Mouse (Mus musculus) midbrain, embryonic 12.5 days (tissue): ENCODE measurements around the gene Ror1. TPM values are rescaled to one million over a fixed set of nuclear protein-coding genes. Genes with fewer than 3 reads are reported as not detected.

Experiments
- ATAC-seq: fragments of 200-750 bp; cut with Nextera tagmentation; 2 replicates; pipeline ENCODE4 v1.8.0; 2017; ENCODE audit warnings: low read depth, moderate TSS enrichment, moderate library complexity; ENCODE audit not compliant: low FRiP score
- H3K27ac ChIP-seq: fragments of 300-500 bp; sonication (generic); replicated peaks from 2 replicates; pipeline ENCODE4 v1.5.1; 2016; ENCODE audit warnings: mild to moderate bottlenecking
- H3K27me3 ChIP-seq: fragments of 300-500 bp; sonication (generic); 2 replicates; pipeline ENCODE4 v1.6.1; 2016; ENCODE audit warnings: mild to moderate bottlenecking
- H3K36me3 ChIP-seq: fragments of 300-500 bp; sonication (generic); 2 replicates; pipeline ENCODE4 v1.6.1; 2016
- H3K4me1 ChIP-seq: fragments of 300-500 bp; sonication (generic); 2 replicates; pipeline ENCODE4 v1.6.1; 2016
- H3K4me2 ChIP-seq: fragments of 300-500 bp; sonication (generic); replicated peaks from 2 replicates; pipeline ENCODE4 v1.6.1; 2016; ENCODE audit warnings: mild to moderate bottlenecking, moderate library complexity
- H3K4me3 ChIP-seq: fragments of 300-500 bp; sonication (generic); 2 replicates; pipeline ENCODE4 v1.5.1; 2016; ENCODE audit warnings: mild to moderate bottlenecking
- H3K9ac ChIP-seq: fragments of 300-500 bp; sonication (generic); replicated peaks from 2 replicates; pipeline ENCODE4 v1.6.1; 2016; ENCODE audit warnings: mild to moderate bottlenecking, moderate library complexity
- H3K9me3 ChIP-seq: fragments of 300-500 bp; sonication (generic); 2 replicates; pipeline ENCODE4 v1.6.1; 2016; ENCODE audit warnings: mild to moderate bottlenecking
- WGBS: fragments of 180-500 bp; shearing (Covaris S2); methylation state at CpG from one replicate; pipeline ENCODE4 v1.1.7; 2016; 5-methylcytosine and 5-hydroxymethylcytosine counted together
- polyA plus RNA-seq: library from polyadenylated mRNA; unstranded; fragments of >200 nt; fragmentation: Nextera tagmentation; extraction: Ambion mirVana; gene quantifications from 2 replicates; pipeline ENCODE4 v1.2.1, GENCODE M21; 2016

Ror1 gene
- polyA plus RNA-seq, 1 experiment from 2014 or later: 6.3 TPM

DNA sequence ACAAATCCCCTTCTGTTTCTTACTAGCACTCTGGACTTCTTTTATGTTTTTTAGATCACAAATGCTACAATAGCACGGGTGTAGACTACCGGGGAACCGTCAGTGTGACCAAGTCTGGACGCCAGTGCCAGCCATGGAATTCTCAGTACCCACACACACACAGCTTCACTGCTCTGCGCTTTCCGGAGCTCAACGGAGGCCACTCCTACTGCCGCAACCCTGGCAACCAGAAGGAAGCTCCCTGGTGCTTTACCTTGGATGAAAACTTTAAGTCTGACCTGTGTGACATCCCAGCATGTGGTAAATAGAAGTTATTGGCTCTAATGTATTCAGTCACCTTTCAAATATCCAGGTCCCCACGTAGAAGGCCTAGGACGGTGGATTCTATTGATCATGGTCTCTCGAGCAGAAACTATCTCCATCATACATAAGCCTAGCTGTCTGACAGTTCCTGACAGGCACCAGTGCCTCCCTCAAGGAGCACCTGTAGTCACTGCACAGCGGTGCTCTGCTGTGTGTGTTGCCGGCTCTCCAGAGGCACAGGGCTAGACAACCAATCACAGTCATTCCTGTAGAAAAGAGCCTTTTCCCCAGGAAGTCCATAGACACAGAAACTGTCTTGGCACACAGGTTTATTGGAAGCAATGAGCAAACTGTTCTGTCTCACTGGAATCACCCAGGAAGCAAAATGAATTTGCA lies 316.4 kb downstream of the Ror1 start:
- Histone ChIP-seq H3K9ac (no peak overlapping the region), H3K36me3 (no peaks in the 10 kb centered on the region), H3K4me3 (no peak overlapping the region), H3K4me2 (no peak overlapping the region), H3K27me3 (peaks cover 5% of the 10 kb centered on the region; the same call in 1 of the 2 replicates), H3K9me3 (no peaks in the 10 kb centered on the region), H3K4me1 (peaks cover 11% of the 10 kb centered on the region), H3K27ac (no peak overlapping the region)
- WGBS: 27% methylated on average over 13 of the region's 13 CpGs
- ATAC-seq: no peak

DNA sequence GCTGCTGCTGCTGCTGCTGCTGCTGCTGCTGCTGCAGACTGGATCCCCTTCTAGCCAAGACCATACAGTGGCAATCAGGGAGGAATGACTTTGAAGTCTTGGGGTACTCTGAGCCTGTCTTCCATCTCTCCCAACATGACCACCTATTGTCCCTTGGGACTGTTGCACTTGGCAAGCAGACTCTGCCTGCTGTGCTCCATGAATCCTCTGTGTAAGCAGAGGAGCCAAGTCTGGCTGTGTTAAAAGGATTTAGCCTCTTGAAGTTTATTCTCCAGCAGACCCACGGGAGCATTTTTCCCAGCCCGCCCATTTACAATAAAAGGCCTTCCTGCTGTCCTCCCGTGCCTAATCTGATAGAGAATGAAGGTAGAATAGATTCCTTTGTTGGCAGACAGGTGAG lies 327.2 kb downstream of the Ror1 start:
- Histone ChIP-seq H3K36me3 (no peaks in the 10 kb centered on the region), H3K4me1 (peaks cover 6% of the 10 kb centered on the region; the same call in 1 of the 2 replicates), H3K27ac (no peak overlapping the region), H3K9ac (no peak overlapping the region), H3K27me3 (0 out of 2 replicates have a peak, but pooled peaks cover 4% of the 10 kb centered on the region), H3K4me2 (no peak overlapping the region), H3K9me3 (no peaks in the 10 kb centered on the region), H3K4me3 (no peak overlapping the region)
- 4% methylated on average over 3 of the region's 3 CpGs for WGBS
- 0 out of 2 replicates have a peak, but pooled peaks have one; percentile 23 for ATAC-seq

DNA sequence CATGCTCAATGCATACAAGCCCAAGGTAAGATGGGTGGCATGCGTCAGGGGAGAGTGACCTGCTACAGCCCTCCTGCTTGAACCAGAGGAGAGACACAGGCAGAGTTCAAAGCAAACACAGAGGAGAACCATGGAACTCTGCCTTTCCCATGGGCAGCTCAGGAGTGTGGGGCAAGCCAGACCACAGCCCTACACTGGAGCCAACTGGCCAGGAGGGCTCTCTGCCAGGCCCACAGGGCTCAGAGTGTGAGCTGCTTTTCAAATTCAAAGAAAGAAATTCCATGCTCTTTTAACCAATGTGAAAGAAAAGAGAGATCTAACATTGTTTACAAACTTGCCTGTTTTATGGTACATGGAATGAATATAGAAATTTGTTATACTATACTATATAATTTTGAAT lies 330.5 kb downstream of the Ror1 start:
- H3K9me3 ChIP-seq: no peaks in the 10 kb centered on the region
- H3K27me3 ChIP-seq: 0 out of 2 replicates have a peak, but pooled peaks cover 4% of the 10 kb centered on the region
- peaks cover 6% of the 10 kb centered on the region; the same call in 1 of the 2 replicates for H3K4me1 ChIP-seq
- no peaks in the 10 kb centered on the region for H3K36me3 ChIP-seq
- H3K9ac ChIP-seq: no peak overlapping the region
- 96% methylated on average over 1 of the region's 1 CpGs for WGBS
- no peak overlapping the region for H3K4me2 ChIP-seq
- H3K27ac ChIP-seq: no peak overlapping the region
- no peak overlapping the region for H3K4me3 ChIP-seq
- ATAC-seq: no peak

DNA sequence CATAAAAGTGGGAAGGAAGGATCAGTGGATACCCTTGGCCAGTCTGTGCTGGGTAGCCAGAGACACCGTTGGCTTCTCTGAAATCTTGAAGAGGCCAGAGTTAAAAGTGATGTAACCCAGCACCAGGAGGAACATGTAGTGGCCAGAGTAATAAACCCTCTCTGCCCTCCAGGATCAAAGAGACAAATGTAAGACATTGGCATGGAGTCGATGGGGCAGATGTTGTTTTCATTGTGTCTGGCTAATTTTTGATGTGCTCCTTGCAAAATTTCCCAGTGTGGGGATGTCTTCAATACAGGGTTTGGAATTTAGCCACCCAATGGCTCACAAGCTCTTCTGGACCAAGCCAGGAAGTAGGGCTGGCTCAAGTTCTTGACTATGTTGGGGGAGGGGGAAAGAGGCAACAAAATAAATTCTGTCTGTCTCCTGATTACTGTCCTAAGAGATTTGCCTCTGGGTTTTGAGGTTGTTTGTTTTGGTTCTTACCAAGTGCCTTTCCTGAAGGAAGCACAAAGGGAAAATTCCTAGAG lies 333.8 kb downstream of the Ror1 start:
- Histone ChIP-seq H3K9ac (no peak overlapping the region), H3K27ac (no peak overlapping the region), H3K27me3 (0 out of 2 replicates have a peak, but pooled peaks cover 4% of the 10 kb centered on the region), H3K4me3 (no peak overlapping the region), H3K36me3 (no peaks in the 10 kb centered on the region), H3K4me2 (no peak overlapping the region), H3K4me1 (no peaks in the 10 kb centered on the region), H3K9me3 (no peaks in the 10 kb centered on the region)
- no peak for ATAC-seq
- WGBS: 86% methylated on average over 2 of the region's 2 CpGs

DNA sequence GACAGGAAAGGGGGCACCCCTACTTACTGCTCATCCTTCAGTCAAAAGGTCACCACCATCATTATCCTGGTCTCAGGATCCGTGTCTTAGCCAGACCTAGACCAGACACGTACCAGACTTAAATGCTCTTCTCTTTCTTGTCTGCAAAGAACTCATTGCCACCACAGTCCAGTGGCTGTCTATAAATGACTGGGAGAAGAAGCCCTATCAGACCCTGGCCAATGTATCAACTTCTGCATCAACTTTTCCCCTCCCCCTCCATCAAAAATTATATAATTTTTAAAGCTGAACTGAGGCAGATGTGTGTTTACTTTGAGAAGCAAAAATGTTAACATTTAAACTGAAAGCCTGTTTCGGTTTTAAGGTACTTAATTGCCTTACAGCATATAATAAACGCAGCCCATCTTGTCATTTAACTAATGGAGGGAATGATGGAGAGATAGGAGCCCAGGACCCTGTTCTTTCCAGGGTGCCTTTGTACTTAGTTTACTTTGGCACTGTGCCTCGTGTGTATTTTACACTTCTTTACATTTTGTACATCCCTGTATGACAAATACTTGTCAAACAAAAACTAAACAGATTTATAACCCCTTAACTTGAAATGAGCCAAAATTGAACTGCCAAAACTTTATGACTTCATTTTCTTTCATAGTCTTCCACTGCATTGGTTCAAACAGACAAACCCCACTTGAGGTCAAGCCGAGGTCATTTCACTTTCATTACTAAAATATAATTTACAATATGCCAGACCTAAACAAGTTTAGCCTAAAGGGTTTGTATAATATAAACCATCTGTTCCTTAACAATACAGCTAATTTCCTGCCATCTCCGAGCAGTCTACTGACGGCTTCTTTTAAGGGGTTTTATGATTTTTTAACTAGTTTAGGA lies 339.9 kb downstream of the Ror1 start:
- Histone ChIP-seq H3K36me3 (no peaks in the 10 kb centered on the region), H3K4me1 (no peaks in the 10 kb centered on the region), H3K4me2 (no peak overlapping the region), H3K27me3 (no peaks in the 10 kb centered on the region), H3K27ac (no peak overlapping the region), H3K9me3 (no peaks in the 10 kb centered on the region), H3K4me3 (no peak overlapping the region), H3K9ac (no peak overlapping the region)
- ATAC-seq: no peak
- 83% methylated on average over 8 of the region's 8 CpGs for WGBS

DNA sequence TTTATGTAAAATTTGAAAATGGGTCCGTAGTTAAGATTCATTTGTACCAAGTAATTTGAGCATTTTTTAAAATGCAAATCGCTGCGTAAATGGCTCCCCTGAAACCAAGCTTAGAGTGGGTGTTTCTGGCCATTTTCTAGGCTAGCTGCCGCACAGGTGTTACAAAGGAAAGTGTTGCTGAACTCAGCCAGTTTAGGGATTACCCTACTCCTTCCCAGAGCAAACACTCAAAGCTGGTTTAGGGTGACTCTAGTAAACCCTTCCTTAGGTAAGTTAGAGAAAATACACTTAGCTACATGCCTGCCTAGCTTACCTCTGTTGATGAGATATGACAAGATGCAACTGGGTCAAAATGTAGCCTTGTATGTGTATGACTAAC lies 340.6 kb downstream of the Ror1 start:
- no peak for ATAC-seq
- no peak overlapping the region for H3K9ac ChIP-seq
- H3K4me3 ChIP-seq: no peak overlapping the region
- peaks cover 1% of the 10 kb centered on the region; the same call in 1 of the 2 replicates for H3K9me3 ChIP-seq
- no peaks in the 10 kb centered on the region for H3K36me3 ChIP-seq
- no peaks in the 10 kb centered on the region for H3K4me1 ChIP-seq
- H3K4me2 ChIP-seq: no peak overlapping the region
- H3K27me3 ChIP-seq: no peaks in the 10 kb centered on the region
- H3K27ac ChIP-seq: no peak overlapping the region
- WGBS: 90% methylated on average over 4 of the region's 4 CpGs

DNA sequence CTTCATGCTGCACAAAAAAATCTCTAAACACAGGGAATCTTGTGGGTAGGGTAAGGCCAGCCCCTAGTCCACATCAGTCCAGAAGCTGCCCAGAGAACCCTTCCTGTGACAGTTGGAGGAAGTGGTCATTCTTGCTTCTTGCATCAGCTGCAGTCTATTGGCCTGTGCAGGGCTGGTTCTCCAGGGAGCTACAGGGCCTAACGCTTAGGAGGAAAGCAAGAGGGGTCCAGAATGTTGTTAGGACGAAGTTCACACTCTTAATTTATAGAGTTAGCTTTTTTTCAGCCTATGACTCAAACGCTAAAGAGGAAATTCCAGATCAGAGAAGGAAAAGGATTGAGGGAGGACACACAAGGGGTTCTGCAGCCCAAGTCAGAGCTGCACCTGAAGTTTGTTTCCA lies 351.3 kb downstream of the Ror1 start:
- no peak for ATAC-seq
- no peak overlapping the region for H3K27ac ChIP-seq
- H3K27me3 ChIP-seq: no peaks in the 10 kb centered on the region
- H3K4me1 ChIP-seq: no peaks in the 10 kb centered on the region
- no peak overlapping the region for H3K9ac ChIP-seq
- H3K4me3 ChIP-seq: no peak overlapping the region
- no peaks in the 10 kb centered on the region for H3K36me3 ChIP-seq
- H3K9me3 ChIP-seq: no peaks in the 10 kb centered on the region
- WGBS: 81% methylated on average over 3 of the region's 3 CpGs
- H3K4me2 ChIP-seq: no peak overlapping the region

DNA sequence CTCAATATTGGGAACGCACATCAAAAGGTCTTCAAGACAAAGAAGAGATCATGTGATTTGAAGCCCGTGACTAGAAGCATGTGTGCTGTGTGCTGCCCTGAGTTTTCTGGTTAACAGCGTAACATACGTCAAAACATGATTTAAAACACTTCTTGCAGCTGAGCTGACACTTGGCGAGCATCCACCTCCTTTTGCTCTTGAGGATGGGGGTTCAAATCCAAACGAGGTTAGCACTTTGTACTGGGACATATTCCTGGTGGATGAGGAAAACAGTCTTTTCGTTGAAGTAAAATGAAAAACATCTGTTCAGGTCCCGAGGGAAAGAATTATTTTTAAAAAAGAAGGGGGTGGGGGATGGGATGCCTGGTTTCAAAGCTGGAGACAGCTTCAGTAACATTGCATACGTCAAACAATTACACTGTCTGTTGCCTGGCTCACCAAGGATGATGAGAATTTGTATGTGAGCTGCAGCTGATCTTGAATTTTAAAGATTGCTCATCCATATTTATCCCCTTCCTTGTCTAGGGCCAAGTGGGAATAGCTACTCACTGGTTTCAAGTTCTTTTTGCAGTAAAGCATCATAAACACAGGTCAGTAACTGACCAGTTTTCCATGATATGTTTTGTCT lies 367.0 kb downstream of the Ror1 start:
- Histone ChIP-seq H3K9ac (no peak overlapping the region), H3K36me3 (no peaks in the 10 kb centered on the region), H3K27me3 (no peaks in the 10 kb centered on the region), H3K27ac (no peak overlapping the region), H3K4me2 (no peak overlapping the region), H3K4me3 (no peak overlapping the region), H3K4me1 (no peaks in the 10 kb centered on the region), H3K9me3 (no peaks in the 10 kb centered on the region)
- WGBS: 64% methylated on average over 9 of the region's 9 CpGs
- ATAC-seq: peak; percentile 54

DNA sequence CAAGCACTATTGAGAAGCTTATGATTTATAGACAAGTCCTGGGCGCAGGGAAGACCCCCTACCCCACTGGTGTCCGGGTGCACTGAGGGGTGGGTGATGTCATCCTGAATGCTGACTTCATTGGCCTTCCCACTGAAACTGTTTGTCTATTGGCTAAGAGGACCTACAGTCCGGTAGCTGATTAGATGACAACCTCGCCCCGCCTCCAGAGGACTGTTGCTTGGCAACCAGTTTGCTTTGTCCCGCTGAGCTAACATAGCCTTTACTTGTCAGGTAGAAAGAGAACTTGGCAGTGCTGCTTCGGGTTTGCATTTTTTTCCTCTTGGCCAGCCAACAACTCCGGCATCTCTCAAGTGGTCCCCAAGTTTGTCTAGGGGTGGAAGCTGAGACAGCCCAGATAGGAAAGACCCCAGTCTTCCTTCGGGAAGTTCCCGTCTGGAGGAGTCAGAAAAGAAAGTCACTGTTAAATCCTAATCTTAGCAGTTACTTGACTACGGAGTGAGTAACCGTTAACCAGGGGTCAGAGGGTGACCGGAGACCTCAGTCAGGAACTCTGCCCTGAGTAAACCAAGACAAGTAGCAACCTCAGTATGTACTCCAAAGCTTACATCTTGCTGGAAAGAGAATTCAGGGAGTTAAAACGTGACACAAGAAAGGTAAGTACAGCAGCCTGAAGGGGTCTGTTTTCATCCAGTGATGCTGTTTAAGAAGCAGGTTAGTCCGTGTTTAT lies 383.2 kb downstream of the Ror1 start, which contains the start of gene Ube2u:
Ube2u (plus strand) TSS at position 258 of the 730 bp plus-strand sequence.
- no peak within 1 kb of the TSS for H3K27ac ChIP-seq
- no peaks in the 10 kb centered on the region for H3K9me3 ChIP-seq
- peak; percentile 95 for ATAC-seq
- WGBS: 23% methylated on average over 15 of the region's 15 CpGs
- H3K4me3 ChIP-seq: peak within 1 kb of the TSS; percentile 29
- no peak within 1 kb of the TSS for H3K9ac ChIP-seq
- H3K36me3 ChIP-seq: no peaks in the 10 kb centered on the region
- H3K4me1 ChIP-seq: peaks cover 4% of the 10 kb centered on the region; the same call in 1 of the 2 replicates
- no peaks in the 10 kb centered on the region for H3K27me3 ChIP-seq
- peak within 1 kb of the TSS; percentile 48 for H3K4me2 ChIP-seq

DNA sequence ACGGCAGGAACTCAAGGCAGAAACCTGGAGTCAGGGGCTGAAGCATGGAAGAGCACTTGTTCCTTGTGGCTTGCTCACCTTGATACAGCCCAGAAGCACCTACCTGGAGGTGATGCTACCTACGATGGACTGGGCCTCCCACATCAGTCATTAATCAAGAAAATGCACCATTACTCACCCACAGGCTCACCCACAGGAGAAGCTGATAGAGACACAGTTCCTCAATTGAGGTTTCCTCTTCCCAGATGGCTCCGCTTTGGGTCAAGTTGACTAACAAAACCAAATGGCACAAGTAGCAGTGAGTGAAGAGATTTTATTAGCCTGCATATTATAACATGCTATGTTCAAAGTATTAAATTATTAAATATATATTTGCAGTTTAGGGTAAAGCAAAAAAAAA lies 392.9 kb downstream of the Ror1 start:
- Histone ChIP-seq H3K9ac (no peak overlapping the region), H3K4me2 (no peak overlapping the region), H3K27ac (no peak overlapping the region), H3K36me3 (no peaks in the 10 kb centered on the region), H3K4me1 (no peaks in the 10 kb centered on the region), H3K4me3 (no peak overlapping the region), H3K27me3 (no peaks in the 10 kb centered on the region), H3K9me3 (no peaks in the 10 kb centered on the region)
- 94% methylated on average over 3 of the region's 3 CpGs for whole genome bisulfite sequencing
- no peak for ATAC-seq
